Mouse (Mus musculus) gastrocnemius, adult 8-10 months (tissue): ENCODE results near the gene B230217C12Rik. TPM values are rescaled to one million over a fixed set of nuclear protein-coding genes. Genes with fewer than 3 reads are reported as not detected.
A peak's percentile ranks its signal among the peaks of the same experiment; 100 is the strongest.

ENCODE experiments used
- DNase-seq, 2 experiments: peaks; one replicate each; pipeline ENCODE4 v3.0.0; 2022; ENCODE audit warnings: low spot score in 2 of 2
- total RNA-seq, 4 experiments: library from RNA; stranded (reverse); gene quantifications; 2 replicates each; pipeline ENCODE4 v1.2.4; 2022

Gene B230217C12Rik
- total RNA-seq, 4 experiments from 2014 or later, result 0.19 to 0.51 (median 0.32) TPM

DNA sequence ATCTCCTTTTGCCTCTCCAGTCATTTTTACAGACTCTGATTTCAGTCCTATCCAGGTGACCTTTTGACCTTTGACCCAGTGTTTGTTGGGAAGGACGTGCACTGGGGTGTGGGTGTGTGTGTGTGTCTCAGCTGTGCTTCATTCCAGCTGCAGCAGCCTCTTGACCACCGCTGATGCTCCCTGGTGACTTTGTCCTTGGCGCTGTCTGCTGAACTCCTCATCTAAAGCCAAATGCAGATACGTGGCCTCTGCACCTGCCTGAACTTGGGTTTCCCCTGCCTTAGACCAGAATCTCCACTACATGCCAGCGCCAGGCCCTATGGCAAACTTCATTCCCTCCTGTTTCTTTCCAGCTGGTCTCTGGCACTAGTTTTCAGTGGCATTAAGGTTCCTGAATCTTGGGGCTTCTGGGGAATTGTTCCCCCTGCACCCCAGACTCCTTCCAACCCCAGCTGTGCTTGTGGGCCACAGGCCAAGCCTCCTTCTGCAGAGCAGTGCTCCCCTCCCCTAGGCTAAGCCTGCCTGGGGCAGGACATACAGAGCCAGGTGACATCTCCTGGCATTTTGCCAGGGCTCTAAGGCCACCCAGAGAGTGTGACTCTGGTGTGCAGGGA is 31.9 kb upstream of the B230217C12Rik start:
- DNase-seq, result no peak

DNA sequence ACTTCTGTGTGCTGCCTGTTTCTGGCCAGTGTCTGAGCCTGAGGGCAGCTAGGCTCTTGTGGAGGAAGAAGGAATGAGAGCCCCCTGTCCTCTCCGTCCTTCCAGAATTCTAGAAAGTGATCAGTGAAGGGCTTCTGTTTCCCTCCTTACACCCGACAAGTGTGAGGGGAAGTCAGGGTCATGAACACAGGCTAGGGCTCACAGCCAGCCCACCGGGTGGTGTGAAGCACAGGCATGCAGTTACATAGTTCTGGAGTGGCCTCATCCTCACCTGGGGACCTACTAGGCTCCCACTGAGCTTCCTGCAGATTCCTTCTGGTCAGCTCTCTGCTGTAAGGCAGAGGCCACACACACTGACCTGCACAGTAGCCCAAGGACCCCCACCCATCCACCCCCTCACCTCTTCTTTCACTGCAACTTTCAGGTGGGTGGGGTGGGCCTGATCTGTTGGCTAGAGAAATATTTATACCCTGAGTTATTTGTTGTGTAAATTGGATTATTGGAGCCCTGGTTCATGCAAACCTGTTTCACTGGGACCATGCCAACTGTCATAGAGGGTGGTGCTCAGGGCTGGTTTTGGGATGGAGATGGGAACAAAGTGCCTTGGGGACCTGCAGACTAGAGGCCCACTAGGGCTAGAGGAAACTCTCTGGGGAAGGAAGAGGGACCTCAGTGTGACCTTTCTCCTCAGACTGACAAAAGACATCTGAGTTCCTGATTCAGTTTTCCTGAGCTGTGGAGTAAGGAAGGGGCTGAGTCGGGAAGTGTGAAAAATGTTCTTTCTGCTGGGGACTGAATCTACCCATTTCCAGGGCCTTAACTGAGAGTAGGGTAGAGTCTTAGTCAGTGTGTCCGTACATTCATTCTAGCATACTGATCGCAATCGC is 31.1 kb upstream of the B230217C12Rik start:
- DNase-seq, result no peak

DNA sequence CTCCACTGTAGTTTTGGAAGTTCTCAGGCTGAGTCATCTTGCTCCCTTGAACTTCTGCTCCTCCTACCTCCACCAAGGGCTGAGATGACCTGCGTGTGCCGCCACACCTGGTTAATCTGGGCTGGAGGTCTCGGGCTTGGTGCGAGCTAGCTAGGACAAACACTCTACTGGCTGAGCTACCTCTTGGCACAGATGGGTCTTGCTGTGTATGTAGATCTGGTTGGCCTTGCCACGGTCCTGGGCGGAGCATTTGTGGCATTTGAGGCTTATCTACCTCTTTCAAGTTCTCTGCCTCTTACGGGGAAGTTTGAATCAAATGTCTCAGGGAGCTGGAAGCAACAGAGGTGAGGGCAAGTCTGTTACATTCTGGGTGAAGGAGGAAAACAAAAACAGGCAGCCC is 30.2 kb upstream of the B230217C12Rik start:
- no peak for DNase-seq

DNA sequence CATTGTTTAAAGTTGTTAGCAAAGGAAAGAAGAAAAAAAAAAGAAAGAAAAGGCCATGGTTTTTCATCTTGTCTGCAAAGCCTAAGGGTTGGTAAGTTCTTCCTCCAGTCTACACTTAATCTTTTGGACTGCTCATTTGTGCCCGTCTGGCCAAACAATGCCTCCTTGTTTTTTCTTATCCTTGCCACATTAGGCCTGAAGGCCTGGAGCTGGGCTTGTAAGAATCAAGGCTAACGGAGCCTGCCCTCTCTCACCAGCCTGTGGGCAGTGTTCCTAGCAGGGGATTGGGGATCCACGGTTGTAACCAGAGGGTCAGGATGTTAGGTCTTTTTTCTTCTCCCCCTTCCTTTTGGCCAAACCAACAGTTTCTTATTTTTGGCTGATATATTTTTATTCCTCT is 29.6 kb upstream of the B230217C12Rik start:
- no peak for DNase-seq

DNA sequence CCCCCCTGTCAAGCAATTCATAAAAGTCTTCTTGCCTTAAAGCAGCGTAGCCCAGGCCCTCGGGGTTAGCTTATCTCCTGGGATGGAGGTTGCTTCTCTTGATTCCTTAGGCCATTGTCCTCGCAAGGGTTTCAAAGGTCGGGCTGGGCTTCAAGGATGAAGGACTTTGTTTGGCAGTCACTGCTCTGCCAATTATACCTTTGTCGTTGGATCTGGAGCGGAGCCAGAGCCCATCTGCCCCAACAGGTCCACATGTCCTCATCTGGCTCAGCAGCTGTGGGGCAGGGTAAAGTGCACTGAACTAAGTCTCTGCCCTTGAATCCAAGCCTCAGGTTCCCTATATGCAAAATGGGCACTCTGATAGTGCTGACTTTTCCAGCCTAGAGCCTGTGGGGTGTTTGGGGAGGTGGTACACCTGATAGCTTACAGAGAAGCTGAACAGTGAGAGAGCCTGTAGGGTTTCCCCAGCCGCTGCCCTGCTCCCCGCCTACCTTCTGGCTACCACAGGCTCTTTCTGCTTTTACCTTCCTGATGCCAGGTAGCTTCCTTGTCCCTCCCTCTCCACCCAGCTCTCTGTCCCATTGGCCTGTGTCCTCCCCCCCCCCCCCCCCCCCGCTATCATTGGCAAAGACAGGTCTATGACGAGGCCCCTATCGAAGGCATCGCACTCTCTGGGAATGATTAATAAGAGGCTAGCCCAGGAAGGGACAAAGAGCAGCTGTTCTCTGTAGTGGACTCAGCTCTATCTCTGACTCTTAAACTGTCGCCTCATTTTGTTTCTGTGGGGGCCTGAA is 28.8 kb upstream of the B230217C12Rik start:
- DNase-seq, result no peak

DNA sequence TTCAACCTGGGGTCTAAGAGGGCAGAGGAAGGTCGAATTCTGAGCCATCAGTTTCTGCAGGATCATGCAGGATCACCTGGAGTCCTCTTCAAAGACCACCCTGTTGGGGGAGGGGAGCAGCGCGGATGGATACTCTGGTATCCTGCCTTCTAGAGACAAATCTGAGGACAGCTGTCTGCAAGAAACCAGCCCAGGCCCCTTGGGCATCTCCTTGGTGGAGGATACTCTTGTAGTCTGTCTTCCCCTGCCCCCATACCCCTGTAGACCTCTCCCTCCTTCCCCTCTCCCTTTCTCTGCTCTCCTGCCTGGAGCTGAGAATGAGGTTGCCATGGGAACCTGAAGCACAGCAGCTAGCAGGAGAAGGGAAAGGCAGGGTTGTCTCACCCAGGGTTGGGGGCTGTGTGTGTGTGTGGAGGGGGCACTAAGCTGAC is 28.1 kb upstream of the B230217C12Rik start:
- DNase-seq, result no peak

DNA sequence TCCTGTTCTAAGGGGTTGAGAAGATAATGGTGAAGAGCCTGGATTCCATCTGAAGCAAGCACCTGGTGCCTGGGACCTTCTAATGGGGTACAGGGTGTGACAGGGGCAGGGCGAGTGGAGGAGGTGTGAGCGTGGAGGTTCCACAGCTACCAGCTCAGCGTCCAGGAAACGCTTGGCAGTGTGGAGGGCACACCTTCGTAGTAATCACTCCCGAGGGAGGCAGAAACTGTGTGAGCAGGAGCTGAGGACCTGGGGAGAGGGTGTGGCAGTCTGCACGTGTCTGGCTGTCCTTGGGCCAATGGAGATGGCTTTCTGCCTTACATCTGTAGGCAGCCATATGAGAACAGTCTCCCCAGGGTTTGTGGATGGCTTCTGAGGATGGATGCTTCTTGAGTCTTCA is 27.5 kb upstream of the B230217C12Rik start:
- no peak for DNase-seq

DNA sequence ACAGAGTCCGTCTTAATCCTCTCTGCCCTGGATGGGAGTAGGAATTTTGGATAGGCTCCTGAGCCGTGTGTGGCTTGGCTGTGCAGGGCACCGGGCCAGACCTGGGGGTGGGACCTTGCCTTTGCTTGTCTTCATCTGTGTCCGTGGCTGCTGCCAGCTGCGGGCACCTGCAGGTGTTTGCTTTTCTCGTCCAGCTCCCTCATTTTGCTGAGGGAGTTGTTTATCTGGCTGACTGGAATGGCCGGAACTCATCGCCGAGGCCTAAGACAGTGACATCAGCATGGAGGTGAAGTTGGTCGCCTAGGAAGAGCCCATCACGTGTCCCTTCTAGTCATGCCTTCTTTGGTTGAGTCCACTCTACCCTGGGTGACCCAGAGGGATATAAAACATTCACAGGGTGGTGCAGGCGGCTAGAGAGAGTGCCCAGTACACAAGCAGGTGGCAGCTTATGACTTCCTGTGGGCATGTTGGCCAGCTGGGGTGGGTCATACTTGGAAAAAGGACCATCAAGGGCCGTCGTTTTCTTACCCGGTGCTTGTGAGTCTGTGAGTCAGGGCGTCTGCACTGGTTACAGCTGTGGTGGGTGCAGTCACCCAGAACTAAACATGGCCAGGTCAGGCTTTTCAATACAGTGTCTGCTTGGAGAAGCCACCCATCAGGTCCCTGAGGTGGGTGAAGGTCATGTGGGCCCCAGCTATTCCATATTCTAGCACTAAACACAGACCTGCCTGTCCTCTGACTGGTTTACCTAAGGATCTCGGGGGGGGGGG is 26.6 kb upstream of the B230217C12Rik start:
- no peak for DNase-seq

DNA sequence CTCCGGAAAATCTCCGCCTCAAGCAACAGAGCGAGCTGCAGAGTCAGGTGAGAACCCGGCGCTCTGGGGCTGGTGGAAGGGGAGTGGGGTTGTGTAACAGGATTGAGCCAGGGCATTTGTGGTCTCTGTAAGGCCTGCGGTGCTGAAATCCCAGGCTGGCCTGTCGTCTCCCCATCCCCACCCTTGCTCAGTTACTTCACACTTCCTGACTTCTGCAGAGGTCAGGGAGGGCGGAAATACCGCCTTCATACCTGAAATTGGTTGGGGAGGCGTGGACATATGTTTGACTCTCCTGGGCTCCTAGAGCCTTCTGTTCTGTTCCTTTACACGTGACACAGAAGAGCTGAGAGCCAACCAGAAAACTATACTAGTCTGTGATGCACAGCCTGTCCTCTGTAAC is 24.8 kb upstream of the B230217C12Rik start:
- DNase-seq, result no peak

DNA sequence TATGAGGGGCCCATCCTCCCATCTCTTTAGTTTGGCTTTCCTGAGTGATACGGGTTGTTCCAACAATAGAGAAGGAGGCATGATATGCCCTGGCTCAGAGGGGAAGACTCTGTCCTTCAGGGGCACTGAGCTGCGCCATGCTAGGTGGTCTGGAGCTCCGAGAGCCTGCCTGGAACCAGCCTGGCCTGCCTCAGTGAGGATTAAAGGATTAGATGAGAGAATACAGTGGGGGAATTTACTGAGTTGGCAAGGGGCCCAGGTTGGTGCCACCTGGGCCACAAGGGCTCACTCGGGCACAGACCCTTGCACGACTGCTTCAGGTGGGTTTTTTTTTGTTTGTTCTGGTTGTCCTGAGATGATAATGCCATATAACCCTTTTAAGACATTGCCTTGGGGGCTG is 24.4 kb upstream of the B230217C12Rik start:
- no peak for DNase-seq

DNA sequence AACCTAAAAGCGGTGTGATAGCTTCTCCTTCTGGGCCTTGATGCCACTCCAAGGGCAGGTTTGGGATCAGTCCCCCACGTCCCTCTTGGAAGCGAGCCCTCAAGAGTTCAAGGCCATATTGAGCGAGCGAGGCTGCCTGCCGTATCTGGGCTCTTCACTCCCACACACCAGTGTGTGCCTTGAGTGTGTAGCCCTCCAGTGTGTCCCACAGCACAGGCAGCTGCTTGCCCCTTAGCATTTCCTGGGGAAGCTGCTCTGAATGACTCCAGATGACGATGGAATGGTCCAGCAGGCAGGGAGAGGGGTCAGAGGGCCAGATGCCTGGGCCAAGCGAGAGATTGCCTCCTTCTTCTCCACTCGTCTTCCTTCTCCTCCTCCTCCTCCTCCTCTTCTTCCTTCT is 23.7 kb upstream of the B230217C12Rik start:
- no peak for DNase-seq

DNA sequence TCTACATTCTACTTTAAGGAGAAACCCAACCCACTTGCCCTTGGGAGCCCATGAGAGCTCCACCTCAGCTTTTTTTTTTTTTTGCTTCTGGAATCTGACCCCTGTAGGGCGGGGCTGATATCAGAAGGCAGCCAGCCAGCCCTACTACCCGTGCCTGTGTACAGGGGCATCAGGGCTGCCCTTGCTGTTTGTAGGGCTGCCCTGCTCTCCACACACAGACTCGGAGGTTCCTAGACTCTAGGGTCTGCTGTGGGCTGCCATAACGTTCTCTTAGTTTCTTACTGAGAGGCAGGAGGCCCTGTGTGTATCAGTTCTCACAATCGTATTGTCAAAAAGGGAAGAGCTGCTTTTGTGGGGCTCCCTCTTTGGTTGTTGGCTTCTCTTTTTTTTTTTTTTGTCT is 23.2 kb upstream of the B230217C12Rik start:
- DNase-seq, result no peak

DNA sequence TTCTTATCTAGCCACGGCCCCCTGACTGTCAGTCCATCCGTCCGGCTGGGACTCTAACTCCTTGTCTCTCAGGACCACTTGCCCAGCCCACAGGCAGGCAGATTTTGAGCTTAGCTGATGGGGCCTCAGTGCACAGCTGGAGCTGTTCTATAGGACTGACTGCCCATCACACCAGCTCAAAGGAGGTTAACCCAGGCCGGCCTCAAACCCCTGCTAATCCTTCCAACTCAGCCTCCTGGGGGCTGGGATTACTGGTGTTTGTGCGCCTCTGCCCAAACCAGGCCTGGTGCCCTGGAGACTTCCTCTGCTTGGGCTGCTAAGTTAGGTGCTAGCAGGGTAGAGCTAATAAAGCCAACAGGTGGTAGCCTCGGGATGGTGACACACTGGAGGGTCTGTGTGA is 22.6 kb upstream of the B230217C12Rik start:
- DNase-seq, result no peak

DNA sequence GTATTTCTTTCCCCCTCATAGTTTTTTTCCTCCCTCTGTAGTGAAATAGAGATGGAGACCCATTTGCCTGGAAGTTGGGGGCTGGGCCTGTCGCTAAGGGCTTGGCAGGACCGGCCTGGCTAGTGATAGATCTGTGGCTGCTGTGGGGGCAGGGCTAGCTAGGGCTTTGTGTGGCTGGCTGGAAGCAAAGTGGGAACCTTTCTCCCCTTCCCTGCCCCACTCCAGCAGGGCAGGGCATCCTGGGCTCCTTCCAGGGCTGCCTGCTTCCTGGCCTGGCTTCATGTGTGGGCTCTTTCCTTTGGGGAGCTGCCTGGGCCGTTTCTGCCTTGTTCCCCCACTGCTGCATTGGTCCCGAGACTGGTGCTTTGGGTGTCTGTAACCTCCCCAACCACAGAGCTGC is 22.0 kb upstream of the B230217C12Rik start:
- no peak for DNase-seq

DNA sequence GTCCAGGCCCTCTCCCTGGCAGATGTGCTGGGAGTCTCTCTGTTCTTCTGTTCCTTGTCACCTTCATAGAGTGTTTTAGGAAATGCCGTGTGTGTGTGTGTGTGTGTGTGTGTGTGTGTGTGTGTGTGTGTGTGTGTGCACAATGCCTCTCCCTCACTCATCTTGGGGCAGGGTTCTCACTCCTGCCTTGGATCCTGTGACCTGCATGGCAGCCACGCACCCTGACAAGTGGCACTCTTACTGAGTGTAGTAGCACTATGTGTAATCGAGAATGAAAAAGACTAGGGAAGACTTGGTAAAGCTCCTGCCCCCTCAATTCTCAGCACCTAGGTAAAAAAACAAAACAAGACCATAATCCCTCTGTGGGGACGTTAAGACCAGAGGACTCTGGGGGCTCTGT is 21.5 kb upstream of the B230217C12Rik start:
- DNase-seq, result no peak

DNA sequence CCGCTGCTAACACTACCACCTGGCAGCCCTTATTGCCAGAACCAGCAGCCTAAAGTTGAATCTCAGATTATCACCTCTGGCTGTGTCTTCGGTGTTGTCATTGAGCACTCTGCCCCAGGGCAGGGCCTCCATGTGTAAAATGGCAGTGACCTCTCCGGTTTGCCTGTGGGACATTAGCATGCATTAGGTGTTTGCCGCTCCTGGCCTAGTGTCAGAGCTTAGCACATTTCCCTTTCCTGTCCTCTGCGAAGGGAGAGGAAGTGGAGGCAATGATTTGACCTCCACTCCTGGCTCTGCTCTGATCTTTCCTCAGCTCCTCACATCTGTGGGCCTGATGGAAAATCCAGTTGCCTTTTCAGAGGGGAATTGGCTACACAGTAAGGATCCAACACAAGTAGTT is 20.7 kb upstream of the B230217C12Rik start:
- no peak for DNase-seq

DNA sequence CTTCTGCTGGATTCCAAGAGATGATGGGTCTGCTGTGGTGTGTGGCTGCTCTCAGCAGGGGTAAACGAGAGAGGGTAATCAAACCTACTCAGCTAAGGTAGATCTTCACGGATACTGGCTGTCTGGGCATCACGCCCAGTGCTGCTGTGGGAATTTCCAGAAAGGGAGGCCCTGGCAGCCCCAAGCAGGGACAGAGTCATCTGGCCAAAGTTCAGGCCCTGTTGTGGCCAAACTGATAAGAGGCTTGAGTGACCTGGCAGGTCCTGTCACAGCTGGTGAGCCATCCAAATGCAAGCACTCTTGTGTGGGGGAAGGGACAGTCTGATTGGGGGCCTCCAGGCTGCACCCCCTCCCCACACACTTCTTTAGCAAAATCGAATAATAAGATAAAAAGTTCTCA is 19.7 kb upstream of the B230217C12Rik start:
- DNase-seq, result peak; percentile 56 to 76

DNA sequence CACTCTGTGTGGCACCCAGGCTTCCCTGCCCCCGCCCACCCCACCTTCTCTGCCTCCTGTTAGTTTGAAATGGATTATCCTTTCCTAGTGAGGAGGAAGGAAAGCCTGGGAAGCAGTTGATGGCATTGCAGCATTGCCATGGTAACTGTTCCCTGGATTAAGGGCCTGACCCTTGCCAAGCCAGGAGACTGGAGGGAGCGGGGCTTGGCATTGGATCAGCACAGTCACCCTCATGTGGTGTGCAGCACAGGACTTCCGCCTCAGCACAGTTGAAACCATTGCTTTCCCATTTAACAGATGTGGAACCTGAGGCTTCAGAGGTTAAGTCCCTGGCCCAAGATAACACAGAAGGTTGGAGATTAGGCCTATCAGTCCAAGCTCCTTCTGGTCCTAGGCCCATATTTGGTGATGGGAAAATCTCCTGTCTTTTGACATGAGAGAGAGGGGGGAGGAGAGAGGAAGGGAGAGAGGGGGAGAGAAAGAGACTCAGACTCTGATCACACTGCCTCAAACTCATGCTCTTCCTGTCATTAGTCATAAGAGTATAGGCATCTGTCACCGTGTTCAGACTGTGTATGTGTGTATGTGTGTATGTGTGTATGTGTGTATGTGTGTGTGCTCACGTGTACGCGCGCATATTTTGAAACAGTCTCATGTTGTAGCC is 19.0 kb upstream of the B230217C12Rik start:
- DNase-seq, result no peak

DNA sequence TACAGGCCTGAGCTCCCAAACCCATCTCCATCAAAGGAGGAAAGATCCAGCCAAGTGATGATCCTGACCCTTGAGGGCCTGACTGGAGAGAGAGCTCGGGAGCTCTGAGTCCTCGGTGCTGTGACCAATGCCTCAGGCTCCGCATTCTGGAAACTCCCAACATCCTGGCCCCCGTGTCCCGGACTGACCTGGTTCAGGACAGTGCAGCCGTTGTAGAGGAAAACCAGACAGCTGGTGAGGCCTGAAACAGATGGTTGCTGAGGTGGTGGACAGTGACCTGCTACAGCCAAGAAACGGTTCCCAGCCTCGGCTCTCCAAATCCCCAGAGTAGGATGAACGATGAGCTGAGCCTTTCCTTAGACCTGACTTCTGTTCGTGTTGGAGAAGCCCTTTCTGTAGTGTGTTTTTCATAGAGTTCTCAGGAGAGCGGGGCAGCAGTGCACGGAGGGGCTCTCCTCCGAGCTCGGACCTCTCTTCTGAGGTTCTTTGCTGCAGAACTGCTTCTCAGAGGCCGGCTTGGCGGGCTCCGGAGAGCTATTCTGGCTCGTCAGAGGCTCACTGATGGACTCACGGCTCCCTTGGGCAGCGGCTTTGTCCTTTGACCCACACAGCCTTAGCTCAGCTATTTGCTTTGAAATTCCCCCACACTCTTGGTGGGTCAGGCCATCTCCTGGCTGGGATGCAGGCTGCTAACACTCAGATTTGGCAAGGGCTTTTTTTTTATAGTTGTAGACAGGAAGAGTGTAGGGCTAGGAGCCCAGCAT is 17.6 kb upstream of the B230217C12Rik start:
- DNase-seq, result peak in 1 of 2 experiments; percentile 50

DNA sequence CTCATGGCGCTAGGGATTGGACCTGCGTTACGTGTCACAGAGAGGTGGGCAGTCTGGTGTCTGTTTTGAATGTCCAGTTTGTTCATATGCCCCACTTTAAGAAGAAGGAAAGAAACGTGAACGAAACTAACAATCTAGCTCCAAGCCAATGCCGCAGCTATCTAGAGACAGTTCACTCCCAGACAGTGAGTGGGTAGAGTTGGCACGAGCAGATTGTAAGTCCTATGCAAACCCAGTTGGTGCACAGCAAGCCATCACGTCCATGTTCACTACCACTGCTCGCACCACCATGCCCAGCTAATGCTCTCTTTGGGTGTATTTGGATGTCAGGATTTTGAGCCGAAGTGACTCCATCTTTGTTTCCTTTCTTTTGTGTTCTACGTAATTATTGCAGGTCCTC is 16.4 kb upstream of the B230217C12Rik start:
- DNase-seq, result no peak
